Mouse (Mus musculus) adrenal gland, postnatal 4 days (tissue): ENCODE results near the gene Tnfrsf1b. TPM values are rescaled to one million over a fixed set of nuclear protein-coding genes. Genes with fewer than 3 reads are reported as not detected.

Source experiments
- DNase-seq, 2 experiments: peaks; one replicate each; pipeline ENCODE4 v3.0.0; 2021 to 2022; ENCODE audit warnings: low spot score in 2 of 2, mixed read lengths in 2 of 2
- total RNA-seq, 2 experiments: library from RNA; stranded (reverse); gene quantifications; 2 replicates each; pipeline ENCODE4 v1.2.3; 2021

Tnfrsf1b gene
- total RNA-seq, 2 experiments from 2014 or later = 7.8 to 9.1 TPM

DNA sequence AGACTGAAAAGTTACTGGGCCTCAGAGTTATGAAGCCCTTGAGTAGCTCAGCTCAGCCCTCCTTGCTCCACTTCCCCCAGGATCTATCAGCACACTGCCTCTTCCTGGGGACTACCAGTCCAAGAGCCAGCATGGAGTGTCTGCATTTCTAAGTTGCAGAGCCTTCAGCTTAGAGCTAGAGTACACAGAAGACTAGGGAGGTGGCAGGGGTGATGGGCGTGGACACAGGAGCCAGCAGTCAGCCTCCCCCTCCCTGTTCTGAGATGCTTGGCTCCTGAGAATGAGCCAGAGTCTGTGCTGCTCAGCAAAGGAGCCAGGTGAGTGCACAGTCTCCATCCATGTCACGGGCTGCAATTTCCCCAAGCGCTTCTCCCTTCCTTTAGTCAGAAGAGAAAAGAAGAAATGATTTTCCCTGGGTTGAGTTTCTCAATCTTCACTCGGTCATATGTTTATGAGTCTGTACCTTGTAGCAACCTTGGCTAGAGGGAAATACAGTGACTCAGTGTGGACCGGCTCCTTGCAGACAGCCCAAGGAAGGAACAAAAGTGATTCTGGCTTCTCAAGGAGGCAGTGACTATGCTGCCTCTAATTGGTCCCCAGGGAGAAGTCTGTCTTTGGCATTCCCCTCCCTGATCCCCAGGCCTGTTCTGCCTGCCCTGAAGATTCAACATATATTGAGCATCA lies 11.2 kb upstream of the Tnfrsf1b start:
- no peak for DNase-seq

DNA sequence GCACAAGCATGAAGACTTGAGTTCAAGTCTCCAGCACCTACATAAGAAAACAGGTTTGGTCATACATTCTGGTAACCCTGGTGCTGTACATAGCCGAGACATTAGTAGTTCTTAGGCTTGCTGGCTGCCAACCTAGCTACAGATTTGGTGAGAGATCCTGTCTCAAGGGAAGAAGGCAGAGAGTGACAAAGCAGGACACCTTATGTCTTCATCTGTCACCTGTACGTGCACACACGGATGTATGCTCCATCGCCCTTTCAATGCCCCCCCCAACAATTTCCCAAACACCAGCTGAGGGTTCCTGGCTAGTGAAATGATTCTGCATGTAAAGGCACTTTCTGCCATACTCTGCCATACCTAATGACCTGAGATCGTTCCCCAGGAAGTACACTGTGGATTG lies 9.5 kb upstream of the Tnfrsf1b start:
- no peak for DNase-seq

DNA sequence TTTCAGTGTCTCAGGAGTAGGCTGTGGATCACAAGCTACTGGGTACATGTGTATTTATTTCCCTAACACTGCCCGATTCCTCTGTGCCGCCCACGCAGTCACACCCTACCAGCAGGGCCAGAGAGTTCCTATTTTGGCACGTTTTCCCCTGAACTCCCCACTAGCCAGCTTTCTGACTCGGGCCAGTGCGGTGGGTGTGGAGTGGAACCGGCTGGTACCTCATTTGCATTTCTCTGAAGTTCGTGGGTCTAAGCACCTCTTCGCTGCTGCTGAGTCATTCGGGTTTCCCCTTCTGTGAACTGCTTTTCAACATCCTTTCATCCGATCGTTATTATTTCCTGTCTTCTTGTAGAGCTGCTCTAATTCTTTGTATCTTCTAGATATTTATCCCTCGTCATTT lies 7.7 kb upstream of the Tnfrsf1b start:
- no peak for DNase-seq

DNA sequence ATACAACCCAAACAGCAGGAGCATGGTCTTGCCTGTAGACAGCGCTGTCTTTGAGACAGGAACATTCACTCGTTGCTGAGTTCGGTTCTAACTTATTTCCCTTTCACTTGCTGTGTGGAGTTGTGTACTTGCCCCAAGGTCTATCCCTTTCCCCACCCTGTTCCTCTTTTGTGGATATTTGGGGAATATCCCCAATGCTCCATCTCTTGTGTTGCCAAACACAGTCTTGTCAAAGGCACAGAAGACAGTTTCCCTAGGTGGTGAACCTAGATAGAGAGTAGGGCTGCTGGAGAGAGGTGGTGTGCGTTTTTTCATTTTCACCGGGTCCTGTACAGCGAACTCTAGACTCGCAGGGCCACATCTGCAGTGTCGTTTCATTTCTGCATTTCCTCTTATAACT lies 5.9 kb upstream of the Tnfrsf1b start:
- DNase-seq = no peak

DNA sequence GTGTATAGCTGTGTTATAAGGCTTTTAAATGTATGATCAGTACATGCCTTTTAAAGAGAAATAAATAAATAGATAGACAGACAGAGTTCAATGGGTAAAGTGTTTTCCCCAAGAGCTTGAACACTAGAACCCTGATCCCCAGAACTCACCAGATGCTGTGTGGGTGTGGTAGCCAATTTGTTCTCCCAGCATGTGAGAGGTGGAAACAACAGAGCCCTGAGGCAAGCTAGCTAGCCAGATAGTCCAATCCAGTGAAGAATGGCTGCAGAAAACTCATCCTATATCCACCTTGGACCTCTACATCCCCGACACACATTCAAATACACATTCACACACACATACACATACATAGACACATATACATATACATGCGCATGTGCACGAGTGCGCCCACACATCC lies 4.9 kb upstream of the Tnfrsf1b start:
- no peak for DNase-seq

DNA sequence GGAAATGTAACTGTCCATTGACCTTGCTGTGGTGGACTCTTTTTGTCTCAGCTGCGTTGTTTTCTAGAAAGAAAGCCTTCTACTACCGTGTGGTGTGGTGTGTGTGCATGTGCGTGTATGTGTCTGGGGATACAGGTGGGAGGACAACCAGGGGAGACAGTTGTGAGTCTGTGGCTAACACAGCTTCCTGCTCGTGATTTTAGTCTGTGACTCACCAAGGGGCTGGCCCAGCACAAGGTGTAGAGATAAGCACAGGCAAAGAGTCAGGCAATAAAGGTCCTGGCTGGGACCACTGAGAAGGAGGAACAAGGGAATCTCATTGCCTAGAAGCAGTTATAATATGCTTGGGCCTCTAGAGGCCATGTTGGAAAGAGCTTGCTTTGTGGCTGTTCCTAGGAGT lies 3.3 kb upstream of the Tnfrsf1b start:
- DNase-seq = no peak

DNA sequence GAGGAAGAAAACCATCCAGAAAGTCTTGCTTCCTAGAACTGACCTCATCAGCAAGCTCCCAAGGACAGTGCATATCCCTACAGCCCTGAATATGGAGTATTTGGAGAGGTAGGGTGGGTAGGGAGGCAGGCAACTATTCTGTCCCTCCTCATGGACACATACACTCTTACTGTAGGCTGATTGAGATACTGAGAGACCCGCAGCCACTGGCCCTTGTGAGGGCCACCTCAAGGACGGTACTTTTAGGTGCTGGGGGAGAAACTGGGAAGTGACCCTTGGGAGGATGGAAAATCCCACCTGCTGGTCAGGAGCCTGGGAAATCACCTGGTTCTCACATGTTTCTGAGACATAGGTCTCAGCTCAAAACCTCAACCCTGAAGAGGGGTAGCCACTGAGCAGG lies 886 bp upstream of the Tnfrsf1b start:
- DNase-seq = no peak

DNA sequence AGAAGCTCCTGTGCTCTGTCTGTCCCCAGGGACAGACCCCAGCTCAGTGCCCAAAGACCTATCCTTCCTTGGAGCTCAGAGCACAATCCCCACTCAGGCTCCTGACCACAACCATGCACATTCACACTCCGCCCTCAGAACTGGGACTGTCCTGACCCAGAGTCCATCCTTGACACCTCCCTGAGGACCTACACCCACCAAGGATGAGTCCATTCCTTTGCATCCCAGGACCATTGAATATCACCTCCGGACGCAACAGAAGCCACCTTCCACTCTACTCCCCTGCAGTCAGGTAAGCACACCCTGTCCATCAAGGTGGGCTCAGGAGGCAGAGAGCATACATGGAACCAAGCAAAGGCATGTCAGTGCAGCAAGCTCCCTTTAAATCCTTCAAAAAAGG lies 1.1 kb downstream of the Tnfrsf1b start:
- DNase-seq = no peak

DNA sequence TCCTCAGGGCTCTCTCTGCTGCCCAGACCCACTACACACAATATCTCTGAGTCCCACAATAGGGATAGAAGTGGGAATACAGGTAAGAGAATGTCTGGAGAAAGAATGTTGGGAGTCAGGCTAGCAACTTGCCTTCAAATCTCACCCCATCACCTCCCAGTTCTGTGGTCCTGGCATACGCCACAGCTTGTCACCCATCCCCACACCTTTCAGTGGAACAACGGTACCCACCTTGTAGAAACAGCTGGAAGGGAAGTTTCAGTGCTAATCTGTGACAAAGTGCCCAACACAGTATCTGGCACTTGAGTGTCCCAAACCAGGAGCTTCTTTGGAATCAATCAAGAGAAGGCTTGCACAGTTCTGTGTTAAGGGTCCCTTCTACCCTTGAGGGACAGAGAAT lies 2.0 kb downstream of the Tnfrsf1b start:
- DNase-seq = no peak

DNA sequence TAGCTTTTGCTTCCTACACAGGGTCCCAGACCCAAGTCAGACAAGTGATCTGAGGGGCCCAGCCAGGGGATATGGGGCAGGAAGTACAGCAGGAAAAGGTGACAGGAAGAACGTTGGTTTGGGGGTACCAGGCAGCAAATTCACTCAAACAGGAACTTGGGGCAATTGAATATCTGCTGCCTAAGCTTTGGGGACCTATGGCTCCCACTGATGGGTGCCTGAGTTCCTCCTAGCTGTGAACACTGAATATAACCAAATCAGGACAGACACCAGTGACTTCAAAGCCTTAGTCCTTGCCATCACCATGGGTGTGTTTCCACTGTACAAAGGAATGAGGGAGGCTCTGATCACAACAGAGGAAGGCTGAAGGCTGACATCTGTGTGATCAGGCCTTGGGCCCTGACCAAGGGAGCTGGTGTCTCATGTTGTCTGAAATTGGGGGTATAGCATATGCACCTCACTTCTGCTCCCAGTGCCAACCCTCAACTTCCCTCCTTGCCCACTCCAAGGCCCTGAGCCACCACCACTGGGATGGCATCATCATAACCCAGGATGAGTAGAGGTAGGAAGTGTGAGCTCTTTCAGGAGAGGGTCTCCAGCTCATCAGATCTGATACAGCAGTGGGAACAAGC lies 3.8 kb downstream of the Tnfrsf1b start:
- DNase-seq = no peak

DNA sequence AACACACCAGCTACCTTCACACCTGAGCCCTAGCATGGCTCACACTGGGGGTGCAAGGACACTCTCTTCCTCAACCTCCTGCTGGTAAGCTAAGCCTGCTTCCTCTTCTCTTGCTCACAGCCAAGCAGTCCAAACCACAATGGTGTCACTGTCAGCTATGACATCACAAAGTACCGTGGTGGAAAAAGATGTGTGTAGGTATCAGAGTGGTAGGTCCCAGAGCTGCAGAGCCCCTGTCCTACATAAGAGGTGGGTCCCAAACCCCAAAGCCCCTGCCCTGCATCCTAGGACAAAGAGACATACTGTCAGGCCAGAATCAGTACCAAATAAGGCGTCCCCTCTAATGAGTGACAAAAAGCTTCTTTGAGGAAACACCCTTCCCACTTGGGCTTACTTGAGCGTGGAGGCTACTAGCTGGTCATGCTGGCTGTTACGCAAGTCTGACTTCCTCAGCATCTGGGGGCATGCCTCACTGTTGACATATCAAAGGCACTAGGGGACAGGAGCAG lies 5.9 kb downstream of the Tnfrsf1b start:
- no peak for DNase-seq

DNA sequence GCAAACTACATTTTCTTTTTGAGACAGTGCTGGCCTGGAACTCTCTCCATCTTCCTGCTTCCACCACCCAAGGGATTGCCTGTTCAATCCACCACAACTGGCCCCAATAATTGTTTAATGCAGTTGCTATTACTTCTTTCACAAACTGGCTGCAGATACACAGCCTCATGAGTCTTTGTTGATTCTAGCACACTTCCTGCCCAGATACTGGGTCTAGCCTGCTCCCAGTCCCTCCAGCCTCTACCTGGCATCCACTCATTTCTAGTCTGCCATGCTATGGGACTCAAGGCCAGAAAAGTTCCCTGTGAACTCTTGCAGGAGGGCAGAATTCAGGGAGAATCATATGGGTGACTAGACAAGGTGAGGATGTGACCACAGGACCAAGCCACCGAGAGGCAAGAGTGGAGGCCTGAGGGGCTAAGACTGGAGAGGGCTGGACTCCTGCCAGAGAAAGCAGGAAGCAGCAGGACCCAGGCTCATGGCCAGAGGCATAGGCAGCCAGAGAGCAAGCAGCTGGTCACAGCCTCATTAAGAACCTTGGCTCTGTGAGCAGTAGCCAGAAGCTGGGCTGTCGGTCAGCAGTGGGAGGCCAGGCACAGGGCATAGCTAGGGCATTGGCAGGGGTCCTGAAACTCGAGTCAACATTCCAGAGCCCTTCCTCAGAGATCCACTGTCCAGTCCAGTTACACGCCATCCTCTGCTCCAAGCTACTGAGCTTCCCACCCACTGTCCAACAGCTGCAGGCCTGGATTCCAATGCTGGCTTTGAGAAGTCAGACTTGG lies 7.4 kb downstream of the Tnfrsf1b start:
- no peak for DNase-seq

DNA sequence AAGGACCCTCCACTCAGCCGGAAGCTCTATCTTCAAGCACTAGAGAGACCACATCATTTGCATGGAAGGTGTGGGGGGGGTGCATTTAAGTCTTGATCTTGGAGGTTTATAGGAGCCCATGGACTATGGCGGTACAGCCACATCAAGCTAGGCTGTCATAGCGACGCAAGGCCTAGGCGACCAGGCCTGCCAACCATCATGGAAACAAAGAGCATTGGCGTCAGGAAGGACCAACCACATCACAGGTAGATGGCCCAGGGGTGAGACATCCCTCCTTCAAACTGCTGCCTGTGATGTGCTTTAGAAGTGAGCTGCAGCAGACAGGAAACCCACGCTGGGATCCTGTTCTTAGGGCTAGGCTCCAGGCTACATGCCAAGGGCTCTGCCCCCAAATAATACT lies 10.6 kb downstream of the Tnfrsf1b start:
- DNase-seq = no peak

DNA sequence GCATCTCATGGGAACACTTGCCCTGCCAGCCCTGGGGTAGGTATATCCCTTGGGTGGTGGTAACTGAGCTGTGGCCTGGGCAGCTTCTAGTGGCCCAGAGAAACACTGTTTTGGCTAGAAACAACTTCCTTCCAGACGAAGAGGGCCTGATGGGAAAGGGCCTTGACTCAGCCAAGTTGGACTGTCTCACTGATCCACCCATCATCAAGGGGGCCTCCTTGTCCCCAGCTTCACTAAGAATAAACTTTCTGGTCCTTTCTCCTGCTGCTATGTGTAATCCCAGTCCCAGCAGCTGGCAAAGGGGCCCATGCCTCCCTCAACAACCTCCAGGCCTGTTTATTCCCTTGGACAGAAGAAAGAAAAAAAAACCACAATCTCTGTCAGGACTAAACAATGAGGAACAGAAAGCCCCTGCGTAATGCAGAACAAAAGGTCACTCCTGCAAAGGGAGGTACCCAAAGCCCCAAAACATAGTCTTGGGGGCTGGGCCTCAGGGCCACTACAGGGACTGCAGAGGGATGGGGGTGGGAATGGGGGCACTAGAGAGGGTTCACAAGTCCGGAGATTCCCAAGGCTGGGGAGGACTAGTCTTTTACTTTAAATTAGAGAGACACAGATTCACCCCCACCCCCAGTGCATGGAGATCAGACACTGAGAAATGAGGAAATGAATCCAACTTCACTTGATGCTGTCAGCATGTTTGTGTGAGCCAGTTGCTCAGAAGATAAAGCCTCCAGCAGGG lies 13.0 kb downstream of the Tnfrsf1b start:
- no peak for DNase-seq

DNA sequence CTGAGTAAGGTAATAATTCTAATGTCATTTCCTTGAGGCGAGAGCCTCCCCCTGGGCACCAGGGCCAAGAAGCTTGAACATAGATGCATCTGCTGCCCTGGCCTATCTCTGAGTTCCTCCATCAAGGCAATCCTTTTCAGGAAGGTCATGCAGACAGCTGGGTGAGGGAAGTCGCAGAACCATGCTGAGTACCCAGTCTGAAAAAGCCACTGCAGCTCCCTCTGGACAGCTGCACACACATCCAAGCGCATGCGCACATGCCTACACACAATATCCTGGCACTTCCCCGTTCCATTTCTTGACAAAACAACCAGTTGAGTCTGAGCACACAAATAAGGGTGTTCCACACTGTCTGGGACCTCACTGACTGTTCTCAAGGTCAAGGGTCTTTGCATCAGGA lies 14.9 kb downstream of the Tnfrsf1b start:
- no peak for DNase-seq

DNA sequence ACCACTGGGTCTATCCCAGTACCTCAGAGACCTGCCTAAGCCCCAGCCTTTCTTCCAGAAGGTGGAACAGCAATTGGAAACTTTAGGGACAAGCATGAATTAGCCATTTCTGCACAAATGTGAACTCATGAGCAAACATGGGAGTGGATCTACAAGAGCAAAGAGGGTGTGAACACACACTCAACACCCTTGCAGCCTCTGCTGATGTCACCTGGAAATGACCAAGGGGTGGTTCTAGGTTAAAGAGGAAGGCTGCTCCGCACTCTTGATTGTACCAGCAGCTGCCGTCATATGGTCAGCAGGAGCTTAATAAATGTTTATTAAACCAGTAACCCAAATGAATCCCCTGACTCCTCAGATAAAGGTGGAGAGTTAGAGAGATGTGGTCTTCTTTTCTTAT lies 16.0 kb downstream of the Tnfrsf1b start:
- DNase-seq = no peak

DNA sequence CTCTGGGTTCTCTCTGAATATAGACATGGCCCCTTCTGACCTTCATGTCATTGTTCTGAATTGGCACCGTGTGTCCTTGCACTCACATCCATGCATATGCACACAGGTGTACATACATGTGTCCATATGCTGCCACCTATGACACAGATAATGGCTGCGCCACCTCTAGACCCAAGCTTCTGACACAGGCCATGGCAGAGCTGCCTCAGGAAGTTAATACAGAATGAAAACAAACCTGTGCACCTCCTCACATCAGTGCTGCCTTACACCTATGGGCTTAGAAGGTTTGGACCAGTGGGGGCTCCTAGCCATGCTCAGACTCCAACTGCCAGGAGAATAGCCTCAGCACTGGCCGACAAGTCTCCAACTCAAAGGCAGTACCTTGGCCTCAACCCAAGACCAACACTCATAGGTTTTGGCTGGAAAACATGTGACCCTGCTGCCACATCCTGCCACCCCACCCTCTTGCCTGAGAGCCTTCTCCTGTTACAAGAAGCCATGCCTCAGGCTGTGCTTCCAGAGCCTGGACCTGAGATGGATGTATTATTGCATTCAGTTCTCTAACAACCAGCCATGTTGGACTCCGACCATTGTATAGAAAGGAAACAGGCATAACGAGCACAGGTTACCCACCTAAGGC lies 17.0 kb downstream of the Tnfrsf1b start:
- DNase-seq = no peak

DNA sequence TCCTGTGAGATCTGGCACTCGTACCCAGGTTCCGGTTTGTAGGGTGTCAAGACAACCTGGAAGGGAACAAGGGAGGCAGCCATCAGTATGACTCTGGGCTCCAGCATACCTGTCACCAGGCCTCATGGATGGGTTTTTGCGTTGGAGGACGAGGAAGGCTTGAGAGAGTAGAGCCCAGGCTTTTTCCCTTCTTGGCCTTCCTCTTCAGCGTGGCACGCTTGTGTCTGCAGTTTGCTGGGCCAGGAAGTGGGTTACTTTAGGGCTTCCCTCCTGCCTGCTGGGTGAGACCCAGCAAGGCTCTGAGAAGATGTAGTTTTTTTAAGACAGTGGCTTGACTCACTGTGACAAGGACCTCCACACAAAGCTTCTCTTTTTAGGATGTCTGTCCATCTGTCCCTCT lies 17.6 kb downstream of the Tnfrsf1b start:
- DNase-seq = no peak

DNA sequence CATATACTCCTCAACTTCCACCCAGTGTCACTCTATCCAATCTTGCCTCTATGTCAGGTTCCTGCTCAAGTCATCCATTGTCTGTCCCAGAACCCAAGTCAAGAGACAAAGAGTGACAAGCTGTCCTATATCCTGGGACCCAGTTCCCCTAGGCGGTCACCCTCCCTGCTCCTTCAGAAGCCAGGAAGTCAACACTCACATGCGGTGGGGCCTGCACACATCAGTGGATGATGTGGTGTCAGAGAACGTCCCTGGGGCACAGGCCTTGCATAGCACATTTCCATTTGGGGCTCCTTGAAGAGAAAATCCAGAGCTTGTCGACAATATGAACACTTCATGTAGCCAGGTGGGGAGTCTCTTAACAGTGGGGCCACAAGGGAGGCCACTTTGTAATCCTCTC lies 22.1 kb downstream of the Tnfrsf1b start:
- no peak for DNase-seq

DNA sequence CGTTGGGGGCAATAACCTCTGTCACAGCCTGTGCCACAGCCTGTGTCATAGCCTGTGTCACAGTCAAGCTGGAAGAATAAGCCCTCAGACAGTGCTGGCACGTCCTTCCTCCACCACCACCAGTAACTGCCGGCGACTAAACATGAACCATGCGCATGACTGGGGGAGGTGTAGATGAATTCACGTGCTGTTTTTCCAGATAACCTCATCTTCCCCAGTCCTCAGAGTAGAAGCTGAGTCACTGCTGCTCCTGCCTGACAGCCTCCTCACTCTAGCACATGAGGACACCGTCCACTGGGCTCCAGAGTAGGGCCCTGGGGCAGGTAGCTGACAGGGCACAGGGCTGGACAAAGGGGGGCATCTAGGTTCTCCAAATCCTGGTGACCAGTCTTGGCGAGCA lies 24.6 kb downstream of the Tnfrsf1b start:
- no peak for DNase-seq

DNA sequence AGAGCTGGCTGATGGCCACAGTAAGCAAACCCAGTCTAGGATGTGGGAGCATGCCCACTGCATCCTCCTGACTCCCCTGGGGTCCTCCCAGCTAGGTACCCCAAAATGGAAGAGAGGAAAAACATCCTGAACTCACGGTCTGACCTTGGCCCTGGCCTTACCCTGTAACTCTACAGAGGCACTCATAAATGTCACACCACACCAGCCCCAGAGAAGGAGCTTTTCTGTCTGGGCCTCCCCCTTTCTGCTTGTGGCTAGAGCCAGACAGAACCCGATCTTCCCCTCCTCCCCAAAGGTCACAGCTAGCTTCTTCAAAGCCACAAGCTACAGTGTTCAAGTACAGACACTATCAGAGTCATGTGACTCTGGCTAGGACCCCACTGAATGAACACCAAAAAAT lies 25.3 kb downstream of the Tnfrsf1b start:
- DNase-seq = no peak
